Comparison of ENCODE assay signal across 13 mouse cellular contexts in genomic region chr19:55380764-55381163, GRCm38 (mm10).
DNase-seq lines count a peak whose midpoint lies in the region; ATAC-seq and TF ChIP-seq lines count a peak whose summit lies in the region.
"Had no signal": no experiment of that assay in that cellular context is flagged by ENCODE, and none has a peak within 500 bp of the region (broad histone marks: within the 10 kb centered on the region; RNA-seq: fewer than 3 reads in every experiment).

No protein-coding gene starts in this region.

- no peak for TF ChIP-seq CTCF in gastrocnemius, adult 2 months (IDR thresholded peaks at IDR 0.05)

- ATAC-seq in kidney, embryonic 15.5 days (replicated peaks; ENCODE audit: low FRiP score) = no peak
- 0 out of 2 replicates have a peak, but pooled peaks have one; percentile 47 for ATAC-seq in midbrain, embryonic 16.5 days
- ATAC-seq: CD4-positive, CD25-positive, alpha-beta regulatory T cell, adult 4 months had no signal

- H3K27me3 ChIP-seq in kidney, embryonic 15.5 days = no peaks in the 10 kb centered on the region
- no peaks in the 10 kb centered on the region for H3K27me3 ChIP-seq in hindbrain, embryonic 10.5 days (ENCODE audit: insufficient read depth, poor library complexity, severe bottlenecking)
- H3K27me3 ChIP-seq in midbrain, embryonic 16.5 days (ENCODE audit: control insufficient read depth, insufficient read depth, low read depth, low read length) = no peaks in the 10 kb centered on the region

- H3K9ac ChIP-seq in kidney, embryonic 15.5 days = no peak overlapping the region
- H3K9ac ChIP-seq in midbrain, embryonic 16.5 days (ENCODE audit: low read depth, low read length) = no peak overlapping the region

- intact Hi-C loops in gastrocnemius, adult 2 months (cut with DNase I) = no loop called here

- H3K4me2 ChIP-seq in kidney, embryonic 15.5 days = peak overlapping the region; percentile 47
- H3K4me2 ChIP-seq in midbrain, embryonic 16.5 days (ENCODE audit: low read length) = peak overlapping the region; percentile 40

- no peak for DNase-seq in kidney, adult 11 months
- DNase-seq in embryo, embryonic 10.5 days (ENCODE audit: low spot score) = peak; percentile 77
- DNase-seq in hindbrain, embryonic 10.5 days (ENCODE audit: low spot score) = peak; percentile 47
- DNase-seq in gastrocnemius, adult 2 months = no peak
- no peak for DNase-seq in thymus, postnatal 36 days
- DNase-seq in kidney, postnatal 36 days = no peak
- DNase-seq: adrenal gland, postnatal 25 days; layer of hippocampus, adult 9-11 months; lung, adult 2 months had no signal

- WGBS in kidney, embryonic 15.5 days = 23% methylated on average over 12 of the region's 12 CpGs
- WGBS in hindbrain, embryonic 10.5 days = 6% methylated on average over 12 of the region's 12 CpGs
- WGBS in midbrain, embryonic 16.5 days = 6% methylated on average over 12 of the region's 12 CpGs

- H3K27ac ChIP-seq in kidney, embryonic 15.5 days = no peak overlapping the region
- H3K27ac ChIP-seq in hindbrain, embryonic 10.5 days = peak overlapping the region; percentile 68
- H3K27ac ChIP-seq in midbrain, embryonic 16.5 days (ENCODE audit: low read length) = peak overlapping the region; percentile 50
- no peak overlapping the region for H3K27ac ChIP-seq in gastrocnemius, adult 2 months
- H3K27ac ChIP-seq: heart, embryonic 10.5 days had no signal

- no peaks in the 10 kb centered on the region for H3K9me3 ChIP-seq in kidney, embryonic 15.5 days (replicated peaks)
- H3K9me3 ChIP-seq in hindbrain, embryonic 10.5 days = no peaks in the 10 kb centered on the region
- no peaks in the 10 kb centered on the region for H3K9me3 ChIP-seq in midbrain, embryonic 16.5 days (replicated peaks; ENCODE audit: control insufficient read depth, low read length, poor library complexity, severe bottlenecking)
- H3K9me3 ChIP-seq: heart, embryonic 10.5 days had no signal

- H3K4me3 ChIP-seq in kidney, embryonic 15.5 days (replicated peaks) = no peak overlapping the region
- peak overlapping the region; percentile 35 for H3K4me3 ChIP-seq in hindbrain, embryonic 10.5 days
- H3K4me3 ChIP-seq in midbrain, embryonic 16.5 days (ENCODE audit: low read depth, low read length) = peak overlapping the region; percentile 13; the same call in 1 of the 2 replicates
- H3K4me3 ChIP-seq in gastrocnemius, adult 2 months = no peak overlapping the region
- H3K4me3 ChIP-seq: heart, embryonic 10.5 days had no signal

- no peaks in the 10 kb centered on the region for H3K36me3 ChIP-seq in kidney, embryonic 15.5 days
- H3K36me3 ChIP-seq in hindbrain, embryonic 10.5 days = no peaks in the 10 kb centered on the region
- H3K36me3 ChIP-seq in midbrain, embryonic 16.5 days (ENCODE audit: control insufficient read depth, insufficient read depth, low read length) = no peaks in the 10 kb centered on the region
- H3K36me3 ChIP-seq: heart, embryonic 10.5 days had no signal

- peaks cover 23% of the 10 kb centered on the region for H3K4me1 ChIP-seq in kidney, embryonic 15.5 days
- H3K4me1 ChIP-seq in hindbrain, embryonic 10.5 days (replicated peaks) = peaks cover 39% of the 10 kb centered on the region
- H3K4me1 ChIP-seq in midbrain, embryonic 16.5 days (ENCODE audit: control insufficient read depth, insufficient read depth, low read length) = peaks cover 19% of the 10 kb centered on the region

Comparison
In these comparisons a context has a peak if more than half of its experiments do, and no peak if none do; other contexts are left out.
1. H3K27ac ChIP-seq: peak in hindbrain, embryonic 10.5 days (single experiment) and midbrain, embryonic 16.5 days (single experiment); none in kidney, embryonic 15.5 days (single experiment) and gastrocnemius, adult 2 months (single experiment).
2. H3K4me3 ChIP-seq: peak in hindbrain, embryonic 10.5 days (single experiment) and midbrain, embryonic 16.5 days (single experiment); none in kidney, embryonic 15.5 days (single experiment) and gastrocnemius, adult 2 months (single experiment).
3. DNase-seq: peak in embryo, embryonic 10.5 days (single experiment) and hindbrain, embryonic 10.5 days (single experiment); none in kidney, adult 11 months (single experiment), gastrocnemius, adult 2 months (single experiment), thymus, postnatal 36 days (0 of 2) and kidney, postnatal 36 days (0 of 2).